Mouse (Mus musculus) skeletal muscle tissue, postnatal 0 days (tissue): ENCODE measurements around the gene Dse. TPM values are rescaled to one million over a fixed set of nuclear protein-coding genes. Genes with fewer than 3 reads are reported as not detected.

Source experiments
- polyA plus RNA-seq: library from polyadenylated mRNA; unstranded; fragments of >200 nt; fragmentation: Nextera tagmentation; extraction: Ambion mirVana; gene quantifications from 2 replicates; pipeline ENCODE4 v1.2.1, GENCODE M21; 2015

Dse gene
- 14.4 and 16.5 TPM in 2 replicates for polyA plus RNA-seq

DNA sequence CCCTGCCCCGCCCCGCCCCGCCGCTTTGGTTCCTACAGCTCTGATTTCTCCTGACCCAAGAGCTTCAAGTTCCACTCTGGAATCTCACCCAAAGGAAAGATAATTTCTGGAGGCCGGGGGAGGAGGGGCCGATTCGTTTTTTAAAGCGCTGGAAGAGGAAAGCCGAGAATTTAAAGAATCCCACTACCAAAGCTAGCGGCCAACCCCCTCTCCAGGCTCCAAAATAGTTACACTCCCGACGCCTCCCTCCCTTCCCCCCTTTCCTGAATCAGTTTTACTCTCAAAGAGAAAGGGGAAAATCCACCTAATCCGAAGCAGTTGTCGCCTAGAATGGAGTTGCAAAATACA, at the start of gene Dse:
Gene Dse, minus strand, starts transcription at position 213 of the 348 bp plus-strand sequence.

DNA sequence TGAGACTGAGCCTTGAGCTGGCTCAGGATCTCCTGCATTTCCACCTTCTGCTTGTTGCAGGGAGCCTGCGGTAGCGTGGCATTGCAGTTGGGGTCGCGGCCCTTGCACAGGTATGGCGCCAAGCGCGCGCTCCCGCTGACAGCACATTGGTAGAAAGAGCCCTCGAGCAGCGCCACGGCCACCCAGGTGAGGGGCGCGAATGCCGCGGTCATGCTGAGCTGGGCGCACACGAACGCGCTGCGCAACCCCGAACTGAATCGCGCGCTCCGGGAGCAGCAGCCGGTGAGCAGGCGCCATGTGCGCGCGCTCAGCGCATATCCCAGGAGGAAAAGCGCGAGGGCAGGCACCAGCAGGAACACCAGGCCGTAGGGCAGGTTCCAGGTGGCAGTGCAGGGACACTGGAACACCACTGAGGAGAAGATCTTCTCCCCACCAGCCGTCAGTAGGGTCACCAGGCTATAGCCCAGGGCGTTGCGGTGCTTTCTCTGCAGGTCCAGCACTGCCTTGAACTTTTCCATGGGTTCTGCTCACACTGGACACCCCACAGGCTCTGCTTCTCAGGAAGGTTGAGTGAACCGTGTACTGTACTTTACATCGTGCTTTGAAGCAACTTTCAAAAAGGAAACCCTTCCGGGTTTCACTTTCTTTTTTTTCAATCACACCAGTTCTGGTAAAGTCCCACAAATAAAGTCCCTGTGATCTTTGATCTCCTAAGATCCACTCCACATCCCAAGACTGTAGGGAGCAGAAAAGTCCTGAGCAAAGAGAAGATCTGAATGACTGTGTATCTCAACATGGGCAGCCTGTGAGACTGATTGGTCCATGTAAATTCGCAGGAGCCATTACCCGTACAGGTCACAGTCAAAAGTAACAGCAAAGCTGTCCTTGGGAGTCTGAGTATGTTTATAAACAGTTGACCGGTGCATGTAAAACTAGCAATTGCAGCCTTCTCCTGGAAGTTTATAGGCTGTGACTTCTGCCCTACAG, 79.8 kb downstream of the Dse start, which contains the start of gene Calhm6:
Gene Calhm6, minus strand, starts transcription at position 593 of the 987 bp plus-strand sequence.

Other genes with a start within 250 kb of the Dse start
- gene Rwdd1, start 188.1 kb downstream of the Dse start, polyA plus RNA-seq: 114 and 119 TPM in 2 replicates
- not detected in 2 replicates for gene Trappc3l, start 170.1 kb downstream of the Dse start, polyA plus RNA-seq
- not detected in 2 replicates for gene Calhm4, start 163.4 kb downstream of the Dse start, polyA plus RNA-seq
- gene Calhm5, start 111.2 kb downstream of the Dse start, polyA plus RNA-seq: 0.59 and 0.82 TPM in 2 replicates
- 0.58 and 0.63 TPM in 2 replicates for gene Calhm6, start 79.7 kb downstream of the Dse start, polyA plus RNA-seq
- gene Tspyl1, start 74.5 kb upstream of the Dse start, polyA plus RNA-seq: 56.5 and 57.6 TPM in 2 replicates
- gene Tspyl4, start 89.7 kb upstream of the Dse start, polyA plus RNA-seq: 2.3 and 2.4 TPM in 2 replicates
- 0.13 and 3.9 TPM in 2 replicates for gene Col10a1, start 182.3 kb upstream of the Dse start, polyA plus RNA-seq
- 4.5 and 5.1 TPM in 2 replicates for gene Nt5dc1, start 210.8 kb upstream of the Dse start, polyA plus RNA-seq